Mouse (Mus musculus) liver, postnatal 0 days (tissue): ENCODE results near the gene Atf3. TPM values are rescaled to one million over a fixed set of nuclear protein-coding genes. Genes with fewer than 3 reads are reported as not detected.

Source experiments
- ATAC-seq: fragments of 200-750 bp; cut with Nextera tagmentation; 2 replicates; pipeline ENCODE4 v1.8.0; 2017; ENCODE audit warnings: mild to moderate bottlenecking, moderate library complexity
- DNase-seq: peaks from one replicate; pipeline ENCODE4 v3.0.0-alpha.2; 2016
- H3K27ac ChIP-seq: fragments of 300-500 bp; sonication (generic); 2 replicates; pipeline ENCODE4 v1.5.1; 2014; ENCODE audit warnings: antibody characterized with exemption, moderate library complexity, mild to moderate bottlenecking, low read depth
- H3K27me3 ChIP-seq: fragments of 300-500 bp; sonication (generic); 2 replicates; pipeline ENCODE4 v1.6.1; 2014; ENCODE audit warnings: low read length, control low read depth, mixed read lengths; ENCODE audit not compliant: insufficient read depth
- H3K36me3 ChIP-seq: fragments of 300-500 bp; sonication (generic); replicated peaks from 2 replicates; pipeline ENCODE4 v1.6.1; 2014; ENCODE audit warnings: mild to moderate bottlenecking, control low read depth, low read length, moderate library complexity, mixed read lengths; ENCODE audit not compliant: insufficient read depth
- H3K4me1 ChIP-seq: fragments of 300-500 bp; sonication (generic); 2 replicates; pipeline ENCODE4 v1.6.1; 2014; ENCODE audit warnings: antibody characterized with exemption, mild to moderate bottlenecking, control low read depth; ENCODE audit not compliant: insufficient read depth
- H3K4me2 ChIP-seq: fragments of 300-500 bp; sonication (generic); 2 replicates; pipeline ENCODE4 v1.6.1; 2014; ENCODE audit warnings: low read depth, mild to moderate bottlenecking, low read length, moderate library complexity, mixed read lengths
- H3K4me3 ChIP-seq: fragments of 300-500 bp; sonication (generic); 2 replicates; pipeline ENCODE4 v1.5.1; 2014; ENCODE audit warnings: low read depth, low read length
- H3K9ac ChIP-seq: fragments of 300-500 bp; sonication (generic); replicated peaks from 2 replicates; pipeline ENCODE4 v1.6.1; 2014; ENCODE audit warnings: mild to moderate bottlenecking, moderate library complexity
- H3K9me3 ChIP-seq: fragments of 300-500 bp; sonication (generic); 2 replicates; pipeline ENCODE4 v1.6.1; 2016; ENCODE audit warnings: mild to moderate bottlenecking, control low read depth, low read length, mixed read lengths
- CTCF ChIP-seq: sonication (generic); IDR thresholded peaks from 2 replicates; pipeline ENCODE4 v1.5.1; 2016; ENCODE audit warnings: antibody characterized with exemption, low read depth
- EP300 ChIP-seq: IDR thresholded peaks from 2 replicates; pipeline ENCODE4 v1.6.1; 2016; ENCODE audit warnings: antibody characterized with exemption, low read depth, mild to moderate bottlenecking
- WGBS: fragments of 180-500 bp; shearing (Covaris S2); extraction: QIAGEN DNeasy Blood & Tissue Kit; methylation state at CpG from one replicate; pipeline ENCODE4 v1.1.7; 2014; ENCODE audit not compliant: insufficient replicate concordance; 5-methylcytosine and 5-hydroxymethylcytosine counted together
- polyA plus RNA-seq: library from polyadenylated mRNA; unstranded; fragments of >200 nt; fragmentation: Nextera tagmentation; extraction: Ambion mirVana; gene quantifications from 2 replicates; pipeline ENCODE4 v1.2.1, GENCODE M21; 2015

Gene Atf3
- polyA plus RNA-seq, 1 experiment from 2014 or later: 1.00 TPM

DNA sequence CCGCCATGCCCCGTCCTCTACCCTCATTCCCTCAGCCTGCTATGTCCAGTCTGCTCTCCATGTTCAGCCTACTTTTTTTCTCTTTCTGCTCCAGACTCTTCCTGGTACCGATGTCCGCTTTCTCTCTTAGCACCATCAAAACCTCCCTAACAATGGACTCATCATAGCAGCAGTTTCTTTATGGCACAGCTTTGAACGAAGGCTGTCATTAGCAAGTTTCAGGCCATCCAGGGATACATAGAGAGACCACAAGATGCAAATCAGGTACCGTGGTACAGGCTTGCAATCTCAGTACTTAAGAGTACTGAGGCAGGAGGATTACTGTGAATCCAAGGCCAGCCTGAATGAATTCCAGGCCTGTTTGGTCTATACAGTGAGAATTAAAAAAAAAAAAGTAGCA is 25.1 kb downstream of the Atf3 start:
- Histone ChIP-seq H3K9ac (no peak overlapping the region), H3K4me1 (peaks cover 2% of the 10 kb centered on the region; the same call in 1 of the 2 replicates), H3K27me3 (peaks cover 27% of the 10 kb centered on the region; the same call in 1 of the 2 replicates), H3K4me3 (no peak overlapping the region), H3K9me3 (no peaks in the 10 kb centered on the region), H3K4me2 (no peak overlapping the region), H3K27ac (no peak overlapping the region), H3K36me3 (no peaks in the 10 kb centered on the region)
- DNase-seq: no peak
- TF ChIP-seq EP300: no peak
- TF ChIP-seq CTCF: no peak
- no peak for ATAC-seq
- WGBS: 76% methylated on average over 6 of the region's 6 CpGs

DNA sequence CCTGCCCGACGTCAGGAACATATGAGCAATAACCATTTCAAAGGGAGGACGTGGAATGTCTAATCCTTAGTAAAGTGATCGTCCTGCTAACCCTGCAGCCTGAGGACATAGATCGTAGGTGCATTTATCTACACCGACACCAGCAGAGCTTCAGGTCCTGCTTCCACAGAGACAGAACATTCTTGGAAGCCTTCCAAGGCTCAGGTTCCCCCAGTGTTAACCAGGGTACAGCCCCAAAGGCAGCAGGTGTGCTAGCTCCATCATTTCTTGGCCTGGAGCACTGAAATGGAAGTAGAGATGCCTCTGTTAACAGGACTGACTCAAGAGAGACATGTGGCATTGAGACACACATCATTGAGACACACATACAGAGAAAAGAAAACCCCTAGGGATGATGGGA is 25.6 kb downstream of the Atf3 start:
- DNase-seq (no peak), ATAC-seq (no peak)
- Histone ChIP-seq H3K9me3 (no peaks in the 10 kb centered on the region), H3K9ac (no peak overlapping the region), H3K4me3 (no peak overlapping the region), H3K36me3 (no peaks in the 10 kb centered on the region), H3K4me2 (no peak overlapping the region), H3K27me3 (peaks cover 30% of the 10 kb centered on the region), H3K4me1 (peaks cover 2% of the 10 kb centered on the region; the same call in 1 of the 2 replicates), H3K27ac (no peak overlapping the region)
- 69% methylated on average over 6 of the region's 6 CpGs for WGBS
- no peak for TF ChIP-seq CTCF
- TF ChIP-seq EP300: no peak

DNA sequence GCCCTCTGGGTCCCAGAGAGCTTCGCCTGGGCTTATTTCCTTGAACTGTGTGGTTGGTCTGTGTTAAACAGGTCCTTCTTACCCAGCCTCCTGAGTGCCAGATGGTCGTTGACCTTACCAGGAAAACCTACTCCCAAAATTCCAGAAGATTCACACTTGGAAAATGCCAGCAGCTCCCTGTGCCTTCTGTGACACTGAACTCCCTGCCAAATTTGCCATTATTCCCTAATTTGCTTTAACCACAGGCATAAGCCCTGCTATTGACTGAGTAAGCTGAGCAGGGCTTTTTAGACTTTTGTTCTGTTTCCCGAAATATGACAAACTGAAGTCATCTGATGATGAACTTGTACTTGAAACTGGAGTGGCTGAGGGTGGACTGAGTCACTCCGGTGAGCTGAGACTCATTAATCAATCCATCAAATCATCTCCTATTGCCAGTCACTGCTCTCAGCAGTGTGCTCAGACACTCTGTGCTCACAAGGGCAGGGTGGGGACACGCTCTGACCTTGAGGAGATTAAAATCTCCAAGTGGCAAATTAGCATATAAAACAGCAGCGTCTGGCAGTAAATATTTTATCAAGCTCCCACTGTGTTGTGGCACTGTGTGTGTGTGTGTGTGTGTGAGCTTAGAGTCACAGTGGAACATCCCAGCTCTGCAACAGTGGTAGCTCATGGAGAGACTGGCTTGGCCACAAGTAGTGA is 28.0 kb downstream of the Atf3 start:
- WGBS: 46% methylated on average over 6 of the region's 6 CpGs
- Histone ChIP-seq H3K9me3 (no peaks in the 10 kb centered on the region), H3K9ac (no peak overlapping the region), H3K4me1 (peaks cover 14% of the 10 kb centered on the region), H3K27ac (no peak overlapping the region), H3K36me3 (no peaks in the 10 kb centered on the region), H3K4me2 (no peak overlapping the region), H3K4me3 (no peak overlapping the region), H3K27me3 (peaks cover 53% of the 10 kb centered on the region)
- DNase-seq: no peak
- ATAC-seq: no peak
- TF ChIP-seq CTCF (no peak), EP300 (no peak)

DNA sequence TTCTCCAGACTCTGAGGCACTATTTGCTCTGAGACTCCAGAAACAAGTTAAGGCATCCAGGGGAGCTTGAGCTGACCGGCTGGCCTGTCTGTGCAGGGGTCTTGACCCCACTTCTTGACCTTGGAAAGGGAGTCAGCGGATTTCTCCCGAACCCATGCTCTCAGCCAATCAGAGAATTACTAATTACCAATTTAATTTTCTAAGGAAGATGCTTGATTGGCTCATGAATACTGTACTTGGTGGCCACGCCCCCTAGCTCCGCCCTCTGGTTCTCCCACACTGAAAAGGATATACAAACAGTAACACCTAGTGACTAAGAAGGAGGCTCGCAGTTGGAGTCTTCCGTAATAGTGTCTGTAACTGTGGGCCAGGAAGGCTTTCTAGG is 31.5 kb downstream of the Atf3 start:
- H3K4me2 ChIP-seq: peak overlapping the region; percentile 98; the same call in 1 of the 2 replicates
- no peaks in the 10 kb centered on the region for H3K36me3 ChIP-seq
- ATAC-seq (no peak), DNase-seq (peak; percentile 48)
- no peak overlapping the region for H3K4me3 ChIP-seq
- no peak overlapping the region for H3K27ac ChIP-seq
- H3K27me3 ChIP-seq: peaks cover 79% of the 10 kb centered on the region
- TF ChIP-seq EP300: no peak
- TF ChIP-seq CTCF: no peak
- H3K9ac ChIP-seq: no peak overlapping the region
- H3K9me3 ChIP-seq: no peaks in the 10 kb centered on the region
- H3K4me1 ChIP-seq: peaks cover 28% of the 10 kb centered on the region
- WGBS: 7% methylated on average over 7 of the region's 7 CpGs

DNA sequence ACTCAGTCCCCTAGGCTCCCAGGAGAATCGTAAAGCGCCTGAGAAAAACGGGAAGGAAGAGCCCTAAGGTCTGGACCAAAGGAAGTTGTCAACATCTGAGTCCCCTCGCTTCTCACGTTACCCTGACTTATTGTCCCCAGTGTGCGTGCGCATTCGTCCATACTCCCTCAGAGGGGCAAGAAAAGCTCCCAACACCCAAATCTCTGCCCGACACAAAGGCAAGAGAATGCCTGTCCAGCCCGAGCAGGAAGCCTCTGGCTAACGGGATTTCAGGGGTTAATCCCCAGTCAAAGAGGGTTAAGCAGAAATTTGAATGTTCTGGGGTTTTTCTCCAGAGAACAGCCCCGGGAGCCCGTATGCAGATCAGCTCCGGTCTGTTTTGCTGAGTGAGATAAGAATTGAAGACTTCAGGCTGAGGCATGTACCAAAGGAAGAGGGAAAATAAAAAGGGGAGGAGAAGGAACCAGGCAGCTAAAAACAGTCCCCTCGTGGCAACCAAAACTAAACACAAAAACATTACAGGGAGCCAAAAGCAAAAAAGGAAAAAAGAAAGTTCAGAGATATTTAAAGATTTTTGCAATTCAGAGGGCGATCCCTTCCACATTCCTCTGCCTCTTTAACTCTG is 32.0 kb downstream of the Atf3 start:
- Histone ChIP-seq H3K4me2 (peak overlapping the region; percentile 98), H3K27ac (no peak overlapping the region), H3K4me3 (peak overlapping the region; percentile 73), H3K4me1 (peaks cover 28% of the 10 kb centered on the region), H3K9me3 (no peaks in the 10 kb centered on the region), H3K9ac (no peak overlapping the region), H3K36me3 (no peaks in the 10 kb centered on the region), H3K27me3 (peaks cover 82% of the 10 kb centered on the region)
- under 1% methylated on average over 16 of the region's 16 CpGs for WGBS
- ATAC-seq (no peak), DNase-seq (no peak)
- TF ChIP-seq CTCF (no peak), EP300 (no peak)

DNA sequence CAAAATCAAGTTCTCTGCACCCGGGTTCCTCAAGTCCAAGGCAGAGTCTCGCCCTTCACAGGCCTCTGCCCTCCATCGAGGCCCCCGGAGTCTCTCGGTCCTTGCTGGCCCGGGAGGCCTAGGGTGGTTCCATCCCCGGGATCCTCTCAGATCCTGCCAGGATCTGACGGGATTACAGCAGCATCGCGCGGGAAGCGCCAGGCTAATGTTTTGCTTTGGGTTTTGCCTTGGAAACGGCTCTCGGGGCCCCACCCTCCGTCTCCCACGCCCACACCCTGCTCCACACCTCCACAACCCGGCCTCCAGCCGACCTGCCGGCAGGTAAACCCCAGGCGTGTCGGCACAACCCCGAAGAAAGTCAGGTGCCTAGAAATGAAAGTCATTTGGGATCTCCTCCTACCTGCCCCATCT is 33.0 kb downstream of the Atf3 start:
- TF ChIP-seq EP300 (no peak), CTCF (no peak)
- Histone ChIP-seq H3K4me3 (peak overlapping the region; percentile 73), H3K36me3 (no peaks in the 10 kb centered on the region), H3K27ac (no peak overlapping the region), H3K4me1 (peaks cover 35% of the 10 kb centered on the region), H3K27me3 (peaks cover 74% of the 10 kb centered on the region), H3K9me3 (no peaks in the 10 kb centered on the region), H3K4me2 (peak overlapping the region; percentile 98), H3K9ac (peak overlapping the region; percentile 30; the same call in 1 of the 2 replicates)
- DNase-seq (peak; percentile 42), ATAC-seq (no peak)
- 2% methylated on average over 22 of the region's 22 CpGs for WGBS
